Mouse (Mus musculus) retina, postnatal 1 day (tissue): ENCODE results near the gene Pdia2.
"Not testable (repeated sequence)": the region's sequence is repeated elsewhere in the genome, so short reads cannot be mapped to it uniquely, and the experiment has no call there.

Source experiments
- DNase-seq: peaks from one replicate; pipeline ENCODE4 v3.0.0-alpha.2; 2012

Pdia2 gene

DNA sequence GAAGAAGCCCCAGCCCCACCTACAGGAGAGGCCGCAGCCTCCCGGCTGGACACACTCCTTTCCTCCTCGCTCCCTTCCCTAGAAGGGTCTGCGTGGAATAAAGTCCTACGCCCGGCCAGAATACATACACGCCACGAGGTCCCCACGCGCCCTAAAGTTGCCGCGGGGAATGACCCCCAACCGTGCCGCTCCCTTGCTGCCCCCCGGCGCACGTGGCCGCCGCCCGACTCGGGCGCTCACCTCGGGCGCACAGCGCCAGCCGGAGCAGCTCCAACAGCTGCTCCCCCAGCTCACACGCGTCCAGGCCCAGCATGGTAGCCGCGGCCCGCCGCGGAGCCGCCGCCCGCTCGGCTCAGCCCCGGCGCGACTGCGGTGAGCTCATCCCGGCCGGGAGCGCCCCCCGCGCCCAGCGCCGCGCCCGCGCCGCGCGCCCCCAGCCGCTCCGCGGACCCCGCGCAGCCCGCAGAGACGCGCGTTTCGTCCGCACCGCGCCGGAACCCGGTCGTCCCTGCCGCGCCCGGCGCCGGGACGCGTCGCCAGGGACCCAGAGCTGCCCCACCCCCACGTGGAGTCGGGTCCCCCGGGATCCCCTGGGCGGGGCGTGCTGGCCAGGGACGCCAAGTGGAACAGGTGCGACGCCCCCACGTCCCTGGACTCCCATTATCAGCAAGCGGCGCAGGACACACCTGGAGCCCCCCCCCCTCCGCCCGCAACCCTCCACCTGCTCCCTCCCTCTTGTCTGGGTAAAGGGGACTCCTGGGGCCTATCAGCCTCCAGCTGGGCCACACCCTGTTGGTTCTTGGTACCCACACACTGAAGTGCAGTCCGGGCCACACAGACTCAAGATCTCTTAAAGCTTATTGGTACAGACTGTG lies 2.2 kb upstream of the Pdia2 start:
- DNase-seq = peak; percentile 69

GRCm38 (mm10) chr17:26192481-26193190 lies 6.3 kb downstream of the Pdia2 start:
- DNase-seq = no peak

DNA sequence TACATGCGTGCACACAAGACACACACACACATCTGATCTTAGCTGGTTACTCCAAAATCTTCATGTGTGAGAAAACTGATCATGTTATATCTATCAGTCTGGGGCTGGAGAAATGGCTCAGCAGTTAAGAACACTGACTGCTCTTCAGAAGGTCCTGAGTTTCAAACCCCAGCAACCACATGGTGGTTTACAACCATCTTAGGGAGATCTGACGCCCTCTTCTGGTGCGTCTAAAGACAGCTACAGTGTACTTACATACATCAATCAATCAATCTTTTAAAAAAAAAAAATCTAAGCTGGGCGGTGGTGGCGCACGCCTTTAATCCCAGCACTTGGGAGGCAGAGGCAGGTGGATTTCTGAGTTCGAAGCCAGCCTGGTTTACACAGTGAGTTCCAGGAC lies 7.4 kb downstream of the Pdia2 start:
- not testable (repeated sequence) for DNase-seq

- no peak for DNase-seq
Observed at GRCm38 (mm10) chr17:26188091-26188805, 10.6 kb downstream of the Pdia2 start.

- no peak for DNase-seq
Observed at GRCm38 (mm10) chr17:26187592-26187991, 11.3 kb downstream of the Pdia2 start.

DNA sequence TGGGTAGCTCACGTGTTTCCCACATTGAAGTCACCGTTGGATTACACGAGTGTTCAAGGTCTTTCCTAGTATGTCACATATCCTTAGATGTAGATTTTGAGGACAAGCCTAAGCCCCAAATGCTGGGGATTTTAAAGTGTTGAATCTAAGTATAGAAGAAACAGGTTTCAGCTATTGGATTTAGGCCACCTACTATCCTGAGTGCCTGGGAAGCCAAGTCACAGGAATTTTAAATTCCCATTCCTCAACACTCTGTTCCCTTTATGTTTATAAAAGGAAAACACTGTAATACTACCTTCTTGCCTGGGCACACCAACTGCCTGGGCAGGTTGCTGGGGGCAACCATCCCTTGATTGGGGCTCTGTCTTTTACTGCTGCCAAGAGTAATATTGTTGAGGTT lies 17.7 kb downstream of the Pdia2 start:
- no peak for DNase-seq

DNA sequence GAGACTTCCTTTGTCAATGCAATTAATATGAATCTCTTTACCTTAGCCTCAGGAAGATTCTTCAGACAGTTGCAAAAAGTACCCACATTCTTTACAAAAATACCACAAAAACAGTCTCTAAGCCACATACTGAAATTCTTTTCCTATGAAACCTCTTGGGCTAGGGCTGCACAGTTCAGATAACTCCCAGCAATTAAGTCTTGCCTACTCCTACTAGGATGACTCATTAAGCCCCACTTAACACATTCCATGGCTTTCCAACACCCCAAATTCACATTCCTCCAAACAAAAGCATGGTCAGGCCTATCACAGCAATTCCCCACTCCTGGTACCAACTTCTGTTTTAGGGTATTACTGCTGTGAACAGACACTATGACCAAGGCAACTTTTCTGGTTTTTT lies 20.3 kb downstream of the Pdia2 start:
- DNase-seq = no peak

DNA sequence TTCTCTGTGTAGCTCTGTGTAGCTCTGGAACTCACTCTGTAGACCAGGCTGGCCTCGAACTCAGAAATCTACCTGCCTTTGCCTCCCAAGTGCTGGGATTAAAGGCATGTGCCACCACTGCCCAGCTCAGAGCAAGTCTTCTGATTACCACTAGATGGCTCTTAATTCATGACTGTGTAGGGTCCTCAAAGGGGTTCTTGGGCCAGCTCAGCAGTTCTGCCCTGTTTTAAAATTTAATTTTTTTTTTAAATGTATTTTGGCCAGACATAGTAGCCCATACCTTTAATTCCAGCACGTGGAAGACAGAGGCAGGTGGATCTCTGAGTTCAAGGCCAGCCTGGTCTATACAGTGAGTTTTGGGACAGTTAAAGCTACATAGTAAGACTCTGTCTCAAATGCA lies 23.6 kb downstream of the Pdia2 start:
- DNase-seq = not testable (repeated sequence)

DNA sequence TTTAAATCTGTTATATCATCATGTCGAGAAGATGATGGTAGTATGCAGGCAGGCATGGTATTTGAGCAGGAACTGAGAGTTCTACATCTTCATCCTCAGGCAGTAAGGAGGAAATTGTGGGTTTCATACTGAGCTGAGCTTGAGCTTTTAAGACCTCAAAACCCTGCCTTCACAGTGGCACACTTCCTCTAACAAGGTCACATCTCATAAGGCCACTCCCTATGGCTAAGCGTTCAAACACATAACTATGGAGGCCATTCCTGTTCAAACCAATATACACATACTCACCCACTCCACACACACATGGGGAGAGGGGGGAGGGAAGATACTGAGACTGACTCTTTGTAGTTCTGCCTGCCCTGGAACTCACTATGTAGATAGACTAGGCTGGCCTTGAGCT lies 30.8 kb downstream of the Pdia2 start:
- no peak for DNase-seq

GRCm38 (mm10) chr17:26162736-26163135 lies 36.2 kb downstream of the Pdia2 start:
- no peak for DNase-seq

DNA sequence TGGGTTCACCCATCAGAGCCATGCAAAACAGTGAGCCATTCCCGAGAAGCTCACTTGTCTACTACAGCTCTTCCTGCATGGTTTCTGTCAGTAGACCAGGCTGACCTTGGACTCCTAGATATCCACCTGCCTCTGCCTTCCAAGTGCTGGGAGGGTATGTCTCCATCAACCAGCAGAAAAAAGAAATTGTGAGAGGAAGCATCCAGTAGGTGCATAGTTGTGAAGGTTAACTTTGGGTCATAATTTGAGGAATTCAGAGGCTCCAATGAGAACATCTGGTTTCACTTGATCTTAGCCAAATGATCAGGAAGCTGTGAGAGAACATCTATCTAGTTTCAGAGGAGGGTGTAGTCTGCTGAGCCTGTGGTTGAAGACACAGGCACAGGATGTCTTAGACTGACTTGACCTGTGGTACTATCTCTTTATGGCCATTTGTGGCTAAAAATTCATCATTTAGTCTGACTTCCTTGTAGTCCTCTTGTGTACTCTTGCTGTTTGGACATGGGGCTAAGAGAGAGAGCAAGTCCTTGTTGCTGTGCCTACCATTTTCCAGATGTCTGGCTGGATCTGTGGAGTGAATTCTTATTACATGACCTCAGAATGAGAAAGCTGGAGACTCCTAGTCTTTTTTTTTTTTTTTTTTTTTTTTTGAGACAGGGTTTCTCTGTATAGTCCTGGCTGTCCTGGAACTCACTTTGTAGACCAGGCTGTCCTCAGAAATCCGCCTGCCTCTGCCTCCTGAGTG lies 46.8 kb downstream of the Pdia2 start:
- DNase-seq = no peak

GRCm38 (mm10) chr17:26149056-26149455 lies 49.8 kb downstream of the Pdia2 start:
- no peak for DNase-seq
